Comparison of ENCODE assay signal across 9 mouse cellular contexts in the genomic region with DNA sequence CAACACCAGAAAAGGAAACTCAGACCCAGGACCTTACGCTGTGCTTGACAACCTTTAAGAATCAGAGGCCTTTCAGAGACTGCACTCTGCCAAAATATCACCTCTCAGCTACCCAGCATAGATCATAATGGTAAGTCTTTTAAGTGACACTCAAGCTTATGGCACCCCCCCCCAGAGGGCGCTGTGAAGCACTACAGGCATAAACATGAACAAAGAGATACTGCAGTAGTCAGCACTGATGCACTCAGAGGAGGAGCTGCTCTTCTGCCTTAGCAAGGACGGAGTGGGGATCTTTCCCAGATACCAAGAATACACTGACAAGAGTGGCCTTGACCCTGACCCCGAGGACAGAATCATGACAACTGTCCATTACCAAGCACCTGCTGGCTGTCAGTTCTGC. TPM values are rescaled to one million over a fixed set of nuclear protein-coding genes. Genes with fewer than 3 reads are reported as not detected.
DNase-seq lines count a peak whose midpoint lies in the region; ATAC-seq and TF ChIP-seq lines count a peak whose summit lies in the region.
"Had no signal": no experiment of that assay in that cellular context is flagged by ENCODE, and none has a peak within 500 bp of the region (broad histone marks: within the 10 kb centered on the region; RNA-seq: fewer than 3 reads in every experiment).

No protein-coding gene starts in this region.

- DNase-seq in frontal cortex, postnatal 14 days (ENCODE audit: low spot score in 2 of 2) = no peak
- DNase-seq in 3T3-L1 (ENCODE audit: low read depth, low spot score) (peak; percentile 39), Patski (ENCODE audit: low read depth, low spot score) (no peak)
- DNase-seq in gastrocnemius, postnatal 14 days = peak; percentile 31
- peak; percentile 51 to 55 for DNase-seq in spleen, postnatal 36 days (ENCODE audit: low spot score in 2 of 2)
- DNase-seq in urinary bladder, adult 2 months (ENCODE audit: low spot score) = no peak

- no peak overlapping the region for H3K4me3 ChIP-seq in liver, embryonic 12.5 days
- H3K4me3 ChIP-seq: hindbrain, embryonic 15.5 days had no signal

- POLR2A ChIA-PET in Patski (lab: Charles Lee) = no interaction called here

- 52% methylated on average over 4 of the region's 4 CpGs for WGBS in liver, embryonic 12.5 days (ENCODE audit: insufficient replicate concordance)

- no peak overlapping the region for H3K27ac ChIP-seq in liver, embryonic 12.5 days
- H3K27ac ChIP-seq: hindbrain, embryonic 15.5 days had no signal

- CTCF ChIA-PET in Patski (lab: Charles Lee) = interaction anchor here (0.8 to 2.0 kb wide), 7 partner anchors 10 to 102 kb away, joined by 3 to 5 read pairs (median 4); no protein-coding TSS in a partner anchor

- intact Hi-C loops in gastrocnemius, postnatal 14 days (cut with DNase I; ENCODE audit: low total_unique reads) = no loop called here

- peak; percentile 59 for ATAC-seq in frontal cortex, adult (ENCODE audit: low TSS enrichment)
- ATAC-seq in Patski = no peak
- ATAC-seq in liver, embryonic 12.5 days = peak; percentile 47

- peak; percentile 44 for TF ChIP-seq CTCF in Patski (IDR thresholded peaks at IDR 0.05)

- peaks cover 37% of the 10 kb centered on the region for H3K4me1 ChIP-seq in liver, embryonic 12.5 days

- no peaks in the 10 kb centered on the region for H3K9me3 ChIP-seq in liver, embryonic 12.5 days (replicated peaks)
- H3K9me3 ChIP-seq: hindbrain, embryonic 15.5 days had no signal

- in situ Hi-C loops in Patski (cut with MboI; ENCODE audit: low pct_unique_long_range_greater_than_20kb) = no loop called here

- no peaks in the 10 kb centered on the region for H3K27me3 ChIP-seq in Patski
- no peaks in the 10 kb centered on the region for H3K27me3 ChIP-seq in liver, embryonic 12.5 days (replicated peaks)
- H3K27me3 ChIP-seq: hindbrain, embryonic 15.5 days had no signal

- no peak overlapping the region for H3K4me2 ChIP-seq in liver, embryonic 12.5 days
- H3K4me2 ChIP-seq: hindbrain, embryonic 15.5 days had no signal

- H3K9ac ChIP-seq in liver, embryonic 12.5 days = no peak overlapping the region
- H3K9ac ChIP-seq: hindbrain, embryonic 15.5 days had no signal

- no peaks in the 10 kb centered on the region for H3K36me3 ChIP-seq in liver, embryonic 12.5 days
- H3K36me3 ChIP-seq: hindbrain, embryonic 15.5 days had no signal

RNA-seq across cellular contexts. Expression of gene Ppp2r5e, which starts 23.8 kb away (rescaled TPM):
- polyA plus RNA-seq in Patski (2021) = 51.4 TPM
- total RNA-seq in gastrocnemius, postnatal 14 days (2021) = 10 to 100 TPM; 24.2 to 26.9 TPM
- 7.9 and 8.0 TPM in 2 replicates for polyA plus RNA-seq in liver, embryonic 12.5 days (2016; fragmentation: Nextera tagmentation; extraction: Ambion mirVana)
- polyA plus RNA-seq in urinary bladder, adult 2 months (2012; rRNA removed) = 23.5 and 27.5 TPM in 2 replicates

Comparison
In these comparisons a context has a peak if more than half of its experiments do, and no peak if none do; other contexts are left out.
1. DNase-seq: peak in 3T3-L1 (single experiment), gastrocnemius, postnatal 14 days (single experiment) and spleen, postnatal 36 days (2 of 2); none in frontal cortex, postnatal 14 days (0 of 2), Patski (single experiment) and urinary bladder, adult 2 months (single experiment).